Mouse (Mus musculus): ENCODE data around the gene Nqo1.

DNA sequence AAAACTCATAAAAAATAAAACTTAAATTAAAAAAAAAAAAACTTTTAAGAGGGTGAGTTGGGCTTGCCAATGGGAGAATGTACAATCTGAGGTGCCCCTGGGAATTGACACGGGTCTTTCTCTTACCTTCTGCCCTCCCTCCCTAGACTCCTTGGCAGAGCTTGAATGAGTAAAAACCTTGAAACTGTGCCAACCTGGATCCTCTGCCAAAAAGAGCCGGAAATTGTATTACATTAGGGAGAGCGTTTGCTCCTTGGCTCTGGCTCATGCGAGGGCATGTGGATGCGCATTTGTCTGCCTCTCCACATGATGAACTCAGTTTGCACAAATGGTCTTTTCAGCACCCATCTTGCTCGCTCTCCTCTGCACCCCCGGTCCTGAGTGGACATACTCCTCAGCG is 13.4 kb downstream of the Nqo1 start:
- no peak for TF ChIP-seq POLR2A (IDR thresholded peaks at IDR 0.05; ENCODE audit: insufficient read depth, low read depth, low read length)
- no peak for TF ChIP-seq CTCF (IDR thresholded peaks at IDR 0.05; ENCODE audit: insufficient read depth, low read depth, low read length)

All from olfactory bulb, adult 2 months (tissue).